Mouse (Mus musculus) heart, adult 2 months (tissue): Measurements from ENCODE around the gene Dnajc11.

Experiments
- CTCF ChIP-seq: fragments of 200-600 bp; IDR thresholded peaks from 2 replicates; pipeline ENCODE4 v1.8.1; 2022; ENCODE audit warnings: antibody characterized with exemption, mild to moderate bottlenecking, moderate library complexity
- EP300 ChIP-seq: fragments of 200-500 bp; IDR thresholded peaks from 2 replicates; pipeline ENCODE4 v1.6.1; 2011; ENCODE audit warnings: low read depth, low read length, control low read depth; ENCODE audit not compliant: insufficient read depth
- POLR2A ChIP-seq: fragments of 200-500 bp; IDR thresholded peaks from 2 replicates; pipeline ENCODE4 v1.6.1; 2011; ENCODE audit warnings: mild to moderate bottlenecking, low read depth, low read length, control low read depth; ENCODE audit not compliant: insufficient read depth

DNA sequence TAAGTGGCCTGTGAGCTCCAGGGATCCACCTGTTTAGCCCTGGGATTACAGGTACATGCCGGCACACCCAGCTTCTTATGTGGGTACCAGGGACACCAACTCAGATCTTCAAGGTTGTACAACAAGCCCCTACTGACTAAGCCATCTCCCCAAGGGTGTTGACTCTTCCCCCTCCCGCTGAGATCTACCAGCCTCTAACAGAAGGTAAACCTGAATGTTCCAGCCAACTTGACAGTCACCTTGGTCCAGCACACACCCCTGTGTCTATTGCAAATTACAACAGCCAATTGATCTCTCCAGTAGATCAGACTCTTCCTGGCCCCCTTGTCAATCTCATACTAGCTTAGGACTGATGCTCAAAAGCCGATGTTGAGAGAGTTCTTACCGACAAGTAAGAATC, 27.9 kb upstream of the Dnajc11 start:
- TF ChIP-seq POLR2A (no peak), CTCF (no peak), EP300 (no peak)
